Mouse (Mus musculus) C2C12 (cell line): ENCODE data around the gene Trim38. TPM values are rescaled to one million over a fixed set of nuclear protein-coding genes. Genes with fewer than 3 reads are reported as not detected.
"Not testable (repeated sequence)": the region's sequence is repeated elsewhere in the genome, so short reads cannot be mapped to it uniquely, and the experiment has no call there.

Experiments
- H3K27me3 ChIP-seq: one replicate; pipeline ENCODE4 v1.6.1; 2011; ENCODE audit not compliant: control insufficient read depth, insufficient read depth, insufficient read length
- H3K36me3 ChIP-seq: one replicate; pipeline ENCODE4 v1.6.1; 2011; ENCODE audit not compliant: control insufficient read depth, insufficient read depth
- H3K4me3 ChIP-seq: one replicate; pipeline ENCODE4 v1.5.1; 2011; ENCODE audit warnings: mild to moderate bottlenecking, control low read depth; ENCODE audit not compliant: poor library complexity, insufficient read depth, severe bottlenecking
- H3K79me2 ChIP-seq: one replicate; pipeline ENCODE4 v1.6.1; 2011; ENCODE audit not compliant: control insufficient read depth, insufficient read depth
- H3K79me3 ChIP-seq: one replicate; pipeline ENCODE4 v1.6.1; 2011; ENCODE audit warnings: low read depth, control low read depth
- H3ac ChIP-seq: one replicate; pipeline ENCODE3; 2011; ENCODE audit warnings: low read depth; ENCODE audit not compliant: control insufficient read depth, insufficient read length
- CEBPB ChIP-seq: IDR thresholded peaks from one replicate; pipeline ENCODE4 v1.6.1; 2011; ENCODE audit warnings: low read depth, mild to moderate bottlenecking, control low read depth, moderate library complexity
- CTCF ChIP-seq: IDR thresholded peaks from one replicate; pipeline ENCODE4 v1.5.1; 2011; ENCODE audit not compliant: control insufficient read depth, insufficient read depth, insufficient read length
- FOSL1 ChIP-seq: IDR thresholded peaks from one replicate; pipeline ENCODE4 v1.8.0; 2011; ENCODE audit warnings: mild to moderate bottlenecking, low read length; ENCODE audit not compliant: poor library complexity, insufficient read depth, severe bottlenecking
- MAX ChIP-seq: IDR thresholded peaks from one replicate; pipeline ENCODE4 v1.6.1; 2011; ENCODE audit warnings: mild to moderate bottlenecking, control low read depth
- MYOD1 ChIP-seq: IDR thresholded peaks from one replicate; pipeline ENCODE4 v1.6.1; 2011; ENCODE audit warnings: low read depth; ENCODE audit not compliant: control insufficient read depth, insufficient read length
- MYOG ChIP-seq: IDR thresholded peaks from one replicate; pipeline ENCODE4 v1.6.1; 2011; ENCODE audit not compliant: control insufficient read depth, insufficient read length; ENCODE audit errors: extremely low read depth
- USF1 ChIP-seq: IDR thresholded peaks from one replicate; pipeline ENCODE4 v1.6.1; 2011; ENCODE audit warnings: low read depth, mild to moderate bottlenecking, control low read depth, moderate library complexity
- polyA plus RNA-seq: library from polyadenylated mRNA; unstranded; fragments of >200 nt; fragmentation: generic; extraction: Trizol; gene quantifications from one replicate; pipeline ENCODE4 v1.2.1, GENCODE M21; 2012; ENCODE audit warnings: missing spikeins

Trim38 gene
- polyA plus RNA-seq, 1 experiment: 0.02 TPM

DNA sequence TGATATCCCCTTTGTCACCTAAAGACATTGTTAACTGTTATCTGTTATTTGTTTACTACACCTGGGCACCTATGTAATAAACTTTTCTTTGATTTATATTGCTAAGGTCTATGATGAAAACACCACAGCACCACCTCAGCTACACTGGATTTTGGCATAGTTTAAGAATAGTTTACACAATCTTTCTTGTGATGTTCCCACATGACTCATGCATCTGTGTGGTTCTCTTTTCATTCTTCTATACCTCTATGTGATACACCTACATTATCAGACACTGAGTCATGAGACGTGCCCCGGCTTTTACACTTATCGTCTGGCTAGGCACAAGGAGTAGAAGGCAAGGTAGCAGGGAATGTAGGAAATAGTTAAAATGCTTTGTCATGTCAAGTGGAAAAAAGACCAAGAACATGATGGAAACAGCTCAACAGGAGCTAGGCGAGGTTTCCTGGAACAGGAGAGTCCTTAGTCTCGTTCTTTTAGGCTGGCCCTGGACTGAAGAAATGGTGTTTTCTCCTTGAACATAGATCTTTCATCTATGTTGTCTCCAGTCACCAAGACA, 20.1 kb upstream of the Trim38 start:
- TF ChIP-seq MYOG (no peak), CEBPB (peak; percentile 67), FOSL1 (peak; percentile 24)
- H3ac ChIP-seq: no peak overlapping the region
- no peaks in the 10 kb centered on the region for H3K36me3 ChIP-seq
- no peak overlapping the region for H3K4me3 ChIP-seq
- H3K79me2 ChIP-seq: no peaks in the 10 kb centered on the region
- H3K79me3 ChIP-seq: no peaks in the 10 kb centered on the region
- no peaks in the 10 kb centered on the region for H3K27me3 ChIP-seq

- Histone ChIP-seq H3ac (peak within 1 kb of the TSS; percentile 67), H3K4me3 (peak within 1 kb of the TSS; percentile 14)
- H3K79me3 ChIP-seq, H3K27me3 ChIP-seq, H3K79me2 ChIP-seq, H3K36me3 ChIP-seq: not testable (repeated sequence)
- TF ChIP-seq CEBPB: peak; percentile 10
Measured at GRCm38 (mm10) chr13:23750839-23751477, 18.8 kb upstream of the Trim38 start, which contains the start of gene Hist1h2ab. Gene Hist1h2ab (plus strand): TSS chr13:23751126.

DNA sequence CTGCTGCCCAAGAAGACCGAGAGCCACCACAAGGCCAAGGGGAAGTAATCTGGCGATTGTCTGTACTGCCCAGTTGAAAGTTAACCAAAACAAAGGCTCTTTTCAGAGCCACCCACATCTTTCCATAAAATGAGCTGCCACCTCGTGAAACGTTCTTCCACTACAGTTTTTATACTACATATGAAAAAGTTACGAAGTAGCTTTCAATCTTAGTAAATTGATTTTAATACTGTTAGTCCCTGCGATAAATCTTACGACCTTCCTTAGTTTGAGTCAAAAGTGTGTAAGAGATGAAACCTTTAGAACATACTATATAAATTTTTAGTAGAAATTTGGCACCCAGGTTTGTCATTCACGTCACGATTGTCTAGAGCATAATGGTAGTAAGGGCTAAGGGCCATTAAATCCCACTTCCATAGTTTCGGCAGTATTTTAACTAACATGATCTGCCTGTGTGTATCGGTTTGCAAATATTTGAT, 18.2 kb upstream of the Trim38 start:
- no peaks in the 10 kb centered on the region for H3K79me2 ChIP-seq
- peak overlapping the region; percentile 67 for H3ac ChIP-seq
- TF ChIP-seq CTCF (no peak), FOSL1 (no peak)
- H3K4me3 ChIP-seq: peak overlapping the region; percentile 14
- no peaks in the 10 kb centered on the region for H3K27me3 ChIP-seq
- no peaks in the 10 kb centered on the region for H3K79me3 ChIP-seq
- no peaks in the 10 kb centered on the region for H3K36me3 ChIP-seq

DNA sequence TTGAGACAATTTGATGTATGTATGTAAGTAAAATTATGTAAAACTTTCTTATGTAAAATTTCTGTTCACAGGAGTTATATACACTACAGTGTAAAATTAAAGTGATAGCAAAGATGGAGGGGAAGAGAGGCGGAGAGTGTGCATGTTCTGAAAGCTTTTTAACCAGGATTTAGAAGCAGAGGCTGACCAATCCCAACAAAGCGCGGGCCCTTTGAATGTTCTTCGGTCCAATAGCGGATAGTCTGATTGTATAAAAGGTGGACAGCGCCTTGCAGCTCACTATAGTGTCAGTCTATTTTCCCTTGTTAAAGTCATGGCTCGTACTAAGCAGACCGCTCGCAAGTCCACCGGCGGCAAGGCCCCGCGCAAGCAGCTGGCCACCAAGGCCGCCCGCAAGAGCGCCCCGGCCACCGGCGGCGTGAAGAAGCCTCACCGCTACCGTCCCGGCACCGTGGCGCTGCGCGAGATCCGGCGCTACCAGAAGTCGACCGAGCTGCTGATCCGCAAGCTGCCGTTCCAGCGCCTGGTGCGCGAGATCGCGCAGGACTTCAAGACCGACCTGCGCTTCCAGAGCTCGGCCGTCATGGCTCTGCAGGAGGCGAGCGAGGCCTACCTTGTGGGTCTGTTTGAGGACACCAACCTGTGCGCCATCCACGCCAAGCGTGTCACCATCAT, 17.5 kb upstream of the Trim38 start, which contains the start of gene Hist1h3b:
Gene Hist1h3b, plus strand, starts transcription at position 201 of the 675 bp plus-strand sequence.
- H3K27me3 ChIP-seq, H3K79me2 ChIP-seq, H3K79me3 ChIP-seq, H3K36me3 ChIP-seq: not testable (repeated sequence)
- peak within 1 kb of the TSS; percentile 14 for H3K4me3 ChIP-seq
- H3ac ChIP-seq: peak within 1 kb of the TSS; percentile 67

DNA sequence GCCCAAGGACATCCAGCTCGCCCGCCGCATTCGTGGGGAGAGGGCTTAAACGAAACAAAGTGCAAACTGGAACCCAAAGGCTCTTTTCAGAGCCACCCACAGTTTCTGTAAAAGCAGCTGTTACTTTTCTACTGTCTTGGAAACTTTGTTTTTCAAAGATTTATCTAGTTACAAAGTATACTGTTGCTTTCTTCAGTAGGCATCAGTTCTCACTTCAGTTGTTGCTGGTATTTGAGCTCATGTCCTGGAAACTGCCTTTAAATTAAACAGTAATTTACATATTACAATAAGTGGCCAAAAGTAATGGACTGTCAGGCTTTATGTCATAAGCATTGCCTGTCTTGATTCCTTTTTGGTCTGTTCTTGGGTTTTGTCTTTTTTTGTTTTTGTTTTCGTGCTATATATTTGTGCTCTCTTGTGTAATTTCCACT, 17.0 kb upstream of the Trim38 start:
- Histone ChIP-seq H3K27me3 (no peaks in the 10 kb centered on the region), H3K36me3 (no peaks in the 10 kb centered on the region), H3ac (peak overlapping the region; percentile 59), H3K79me3 (no peaks in the 10 kb centered on the region), H3K79me2 (no peaks in the 10 kb centered on the region), H3K4me3 (peak overlapping the region; percentile 7)
- TF ChIP-seq CEBPB: no peak
- no peak for TF ChIP-seq USF1
- no peak for TF ChIP-seq MYOD1
- no peak for TF ChIP-seq FOSL1
- TF ChIP-seq CTCF: no peak
- no peak for TF ChIP-seq MAX
- no peak for TF ChIP-seq MYOG

DNA sequence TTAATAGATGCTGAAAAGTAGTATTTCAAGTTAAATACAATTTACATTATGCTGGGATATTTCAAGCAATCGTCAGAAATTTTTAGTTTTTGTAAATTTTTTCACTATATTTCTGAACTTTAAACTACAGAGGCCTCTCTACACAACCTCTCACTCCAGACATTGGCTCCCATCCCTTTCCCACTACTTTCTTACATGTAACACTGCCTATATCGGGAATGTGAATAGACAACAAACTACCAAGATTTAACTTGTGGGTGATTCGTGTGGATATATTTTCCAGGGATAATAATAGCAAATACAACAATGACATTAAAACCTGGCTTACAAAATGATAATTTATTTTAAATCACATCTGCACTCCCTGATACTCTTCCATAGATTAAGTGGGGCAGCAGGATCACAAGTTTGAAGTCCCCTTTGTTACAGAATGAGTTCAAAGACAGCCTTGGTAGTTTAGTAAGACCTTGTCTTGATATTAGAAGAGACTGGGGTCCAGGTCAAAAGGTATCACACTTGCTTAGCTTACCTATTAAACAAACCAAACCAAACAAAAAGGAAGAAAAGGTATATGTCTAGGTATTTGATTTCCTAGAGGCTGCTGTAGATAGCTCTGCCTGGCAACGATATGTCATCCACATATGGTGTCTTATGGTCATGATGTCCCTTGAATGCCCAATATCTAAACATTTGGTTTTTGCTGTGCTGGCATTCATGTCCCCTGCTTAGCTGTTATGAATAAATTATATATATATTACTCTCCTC, 16.2 kb upstream of the Trim38 start:
- Histone ChIP-seq H3K79me3 (no peaks in the 10 kb centered on the region), H3ac (peak overlapping the region; percentile 24), H3K4me3 (no peak overlapping the region), H3K79me2 (no peaks in the 10 kb centered on the region), H3K27me3 (no peaks in the 10 kb centered on the region), H3K36me3 (no peaks in the 10 kb centered on the region)
- TF ChIP-seq CEBPB: no peak
- no peak for TF ChIP-seq CTCF
- TF ChIP-seq MAX: no peak
- no peak for TF ChIP-seq MYOG
- no peak for TF ChIP-seq USF1
- no peak for TF ChIP-seq FOSL1
- TF ChIP-seq MYOD1: no peak
